9 mouse cellular contexts compared by ENCODE assay signal in genomic region chr4:34885631-34886351, GRCm38 (mm10). TPM values are rescaled to one million over a fixed set of nuclear protein-coding genes. Genes with fewer than 3 reads are reported as not detected.
DNase-seq lines count a peak whose midpoint lies in the region; ATAC-seq and TF ChIP-seq lines count a peak whose summit lies in the region.
"Had no signal": no experiment of that assay in that cellular context is flagged by ENCODE, and none has a peak within 500 bp of the region (broad histone marks: within the 10 kb centered on the region; RNA-seq: fewer than 3 reads in every experiment).

No protein-coding gene starts in this region.

- 0 out of 2 replicates have a peak overlapping the region, but pooled peaks have one; percentile 92 for H3K27ac ChIP-seq in forebrain, postnatal 0 days (ENCODE audit: low read depth, low read length)
- peak overlapping the region; percentile 81 for H3K27ac ChIP-seq in liver, embryonic 16.5 days (ENCODE audit: low read length)

- ATAC-seq in forebrain, postnatal 0 days: no peak
- ATAC-seq in liver, embryonic 16.5 days (ENCODE audit: low read depth): no peak
- no peak for ATAC-seq in frontal cortex, adult (ENCODE audit: low TSS enrichment)

- WGBS in forebrain, postnatal 0 days: 58% methylated on average over 9 of the region's 9 CpGs
- WGBS in liver, embryonic 16.5 days (ENCODE audit: insufficient replicate concordance): 33% methylated on average over 9 of the region's 9 CpGs

- no peak overlapping the region for H3K9ac ChIP-seq in forebrain, postnatal 0 days
- H3K9ac ChIP-seq in liver, embryonic 16.5 days (ENCODE audit: low read depth, low read length): peak overlapping the region; percentile 90

- peak overlapping the region; percentile 86 for H3K4me2 ChIP-seq in forebrain, postnatal 0 days (ENCODE audit: low read depth)
- peak overlapping the region; percentile 69 for H3K4me2 ChIP-seq in liver, embryonic 16.5 days (ENCODE audit: low read depth, low read length)

- H3K9me3 ChIP-seq in E14TG2a.4 (ENCODE audit: low read length): no peaks in the 10 kb centered on the region
- no peaks in the 10 kb centered on the region for H3K9me3 ChIP-seq in forebrain, postnatal 0 days (ENCODE audit: low read length)
- H3K9me3 ChIP-seq in liver, embryonic 16.5 days (replicated peaks; ENCODE audit: control insufficient read depth, low read length): no peaks in the 10 kb centered on the region

- peak; percentile 69 for DNase-seq in heart, adult 11 months
- no peak for DNase-seq in heart, postnatal 36 days
- no peak for DNase-seq in forebrain, postnatal 0 days
- no peak for DNase-seq in ovary, adult 18-20 months (ENCODE audit: low spot score)
- no peak for DNase-seq in layer of hippocampus, postnatal 14 days (ENCODE audit: low spot score in 2 of 2)

- TF ChIP-seq CTCF in E14TG2a.4 (conservative IDR thresholded peaks at IDR 0.05; ENCODE audit: low read length): no peak
- TF ChIP-seq CTCF in forebrain, postnatal 0 days (IDR thresholded peaks at IDR 0.05; ENCODE audit: low read depth): no peak

- H3K27me3 ChIP-seq in E14TG2a.4 (ENCODE audit: insufficient read depth, low read length): peaks cover 25% of the 10 kb centered on the region
- no peaks in the 10 kb centered on the region for H3K27me3 ChIP-seq in forebrain, postnatal 0 days (ENCODE audit: insufficient read depth, low read length)
- peaks cover 7% of the 10 kb centered on the region; the same call in 1 of the 2 replicates for H3K27me3 ChIP-seq in liver, embryonic 16.5 days (ENCODE audit: control insufficient read depth, insufficient read depth, low read depth, low read length)

- 0 out of 2 replicates have a peak, but pooled peaks cover 5% of the 10 kb centered on the region for H3K36me3 ChIP-seq in E14TG2a.4 (ENCODE audit: insufficient read depth, low read length)
- H3K36me3 ChIP-seq in forebrain, postnatal 0 days (ENCODE audit: insufficient read depth): no peaks in the 10 kb centered on the region
- no peaks in the 10 kb centered on the region for H3K36me3 ChIP-seq in liver, embryonic 16.5 days (ENCODE audit: control insufficient read depth, insufficient read depth)

- intact Hi-C loops in heart, postnatal 36 days (cut with DNase I): loop anchor here (2.0 to 10.0 kb wide), 3 partner anchors 199 to 333 kb away; partner anchors contain the start of genes Akirin2, Orc3, Rars2 and Slc35a1

- peak overlapping the region; percentile 85 for H3K4me3 ChIP-seq in E14TG2a.4 (replicated peaks; ENCODE audit: low read length)
- peak overlapping the region; percentile 67 for H3K4me3 ChIP-seq in forebrain, postnatal 0 days (ENCODE audit: low read depth, low read length)
- peak overlapping the region; percentile 89 for H3K4me3 ChIP-seq in liver, embryonic 16.5 days (ENCODE audit: low read depth, low read length)

- peaks cover 61% of the 10 kb centered on the region for H3K4me1 ChIP-seq in E14TG2a.4 (replicated peaks; ENCODE audit: low read depth, low read length)
- H3K4me1 ChIP-seq in forebrain, postnatal 0 days (ENCODE audit: insufficient read depth): peaks cover 7% of the 10 kb centered on the region
- H3K4me1 ChIP-seq in liver, embryonic 16.5 days (ENCODE audit: control insufficient read depth, low read depth, low read length): peaks cover 23% of the 10 kb centered on the region

RNA-seq across cellular contexts. Expression of gene Zfp292, which starts 3.0 kb away (rescaled TPM):
- 10 to 100 TPM; 15.6 to 15.7 TPM for total RNA-seq in heart, postnatal 36 days (2021)
- total RNA-seq in forebrain, postnatal 0 days (2014; rRNA removed): 37.2 and 46.3 TPM in 2 replicates
- polyA plus RNA-seq in forebrain, postnatal 0 days (2015; fragmentation: Nextera tagmentation; extraction: Ambion mirVana): 12.0 and 16.7 TPM in 2 replicates
- 4.5 and 4.7 TPM in 2 replicates for polyA plus RNA-seq in liver, embryonic 16.5 days (2015; fragmentation: Nextera tagmentation; extraction: Ambion mirVana)
- total RNA-seq in layer of hippocampus, postnatal 14 days (2021): 10 to 100 TPM; 23.8 to 25.3 TPM

RNA-seq across cellular contexts. Expression of gene Cga, which starts 7.8 kb away (rescaled TPM):
- total RNA-seq in heart, postnatal 36 days (2021): not detected
- total RNA-seq in forebrain, postnatal 0 days (2014; rRNA removed): not detected in 2 replicates
- polyA plus RNA-seq in forebrain, postnatal 0 days (2015; fragmentation: Nextera tagmentation; extraction: Ambion mirVana): not detected in 2 replicates
- 0.14 TPM in 1 of 2 replicates, not detected in the other for polyA plus RNA-seq in liver, embryonic 16.5 days (2015; fragmentation: Nextera tagmentation; extraction: Ambion mirVana)
- not detected for total RNA-seq in layer of hippocampus, postnatal 14 days (2021)
- total RNA-seq: left cerebral cortex, adult 2 months had no signal
